Mouse (Mus musculus): ENCODE measurements at regions not wholly inside any gene's neighbourhood (a gene's known extent, or its start where the extent isn't known, plus 50 kb on each side); places are given as distances from the start of the nearest gene placed in this dataset.

GRCm38 (mm10) chr12:85544801-85545200, 54.0 kb upstream of the Jdp2 start:
- TF ChIP-seq CTCF (IDR thresholded peaks at IDR 0.05; ENCODE audit: control insufficient read depth, insufficient read depth, low read length) (no peak), POLR2A (IDR thresholded peaks at IDR 0.05; ENCODE audit: borderline replicate concordance, control insufficient read depth, low read depth, low read length) (no peak)

All from bone marrow, adult 2 months (tissue).